20 mouse cellular contexts compared by ENCODE assay signal in the genomic region with DNA sequence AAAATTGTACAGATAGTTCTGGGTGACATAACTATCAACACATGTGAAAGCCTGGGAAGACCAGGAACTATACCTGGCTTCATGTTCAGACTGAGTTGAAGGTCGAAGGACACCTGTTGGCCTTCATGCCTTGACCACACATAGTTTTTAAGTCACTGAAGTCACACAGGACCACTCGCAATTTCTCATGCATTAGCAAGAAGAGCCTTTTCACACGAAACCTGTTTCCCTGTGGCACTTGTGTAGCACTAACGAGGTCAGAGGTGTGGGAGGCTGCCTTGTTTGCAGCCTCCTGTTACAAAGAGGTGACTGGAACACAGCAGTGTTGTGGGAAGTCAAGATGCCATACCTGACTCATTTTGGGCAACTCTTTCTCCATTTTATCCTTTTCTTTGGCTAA.
"Had no signal": no experiment of that assay in that cellular context is flagged by ENCODE, and none has a peak within 500 bp of the region (broad histone marks: within the 10 kb centered on the region; RNA-seq: fewer than 3 reads in every experiment).

No protein-coding gene starts in this region.

- DNase-seq: kidney, adult 8-10 months; kidney, postnatal 10 days; kidney, postnatal 36 days; layer of hippocampus, postnatal 36 days; liver; lung, adult 18-20 months; midbrain, embryonic 14.5 days; right cerebral cortex, adult 18-20 months; right cerebral cortex, postnatal 14 days; right cerebral cortex, postnatal 4 days; thymus, postnatal 25 days had no signal

- H3K27me3 ChIP-seq: kidney, embryonic 15.5 days; limb, embryonic 13.5 days; liver, embryonic 12.5 days; liver, embryonic 15.5 days; lung, embryonic 15.5 days; neural tube, embryonic 12.5 days; neural tube, embryonic 15.5 days had no signal

- H3K9me3 ChIP-seq: kidney, embryonic 15.5 days; limb, embryonic 13.5 days; liver, embryonic 12.5 days; liver, embryonic 15.5 days; lung, embryonic 15.5 days; neural tube, embryonic 12.5 days; neural tube, embryonic 15.5 days had no signal

- H3K4me3 ChIP-seq: kidney, embryonic 15.5 days; left cerebral cortex, adult 2 months; limb, embryonic 13.5 days; liver, embryonic 12.5 days; liver, embryonic 15.5 days; lung, embryonic 15.5 days; neural tube, embryonic 12.5 days; neural tube, embryonic 15.5 days had no signal

- ATAC-seq: liver, embryonic 12.5 days had no signal

- H3K4me2 ChIP-seq: kidney, embryonic 15.5 days; limb, embryonic 13.5 days; liver, embryonic 12.5 days; liver, embryonic 15.5 days; lung, embryonic 15.5 days; neural tube, embryonic 12.5 days; neural tube, embryonic 15.5 days had no signal

- H3K9ac ChIP-seq: kidney, embryonic 15.5 days; limb, embryonic 13.5 days; liver, embryonic 12.5 days; liver, embryonic 15.5 days; lung, embryonic 15.5 days; neural tube, embryonic 12.5 days; neural tube, embryonic 15.5 days had no signal

- H3K27ac ChIP-seq: kidney, embryonic 15.5 days; left cerebral cortex, adult 2 months; limb, embryonic 13.5 days; liver, embryonic 12.5 days; liver, embryonic 15.5 days; lung, embryonic 15.5 days; macrophage; neural tube, embryonic 12.5 days; neural tube, embryonic 15.5 days had no signal
